Mouse (Mus musculus): Measurements from ENCODE around the gene Tlr4.

The Tlr4 gene

DNA sequence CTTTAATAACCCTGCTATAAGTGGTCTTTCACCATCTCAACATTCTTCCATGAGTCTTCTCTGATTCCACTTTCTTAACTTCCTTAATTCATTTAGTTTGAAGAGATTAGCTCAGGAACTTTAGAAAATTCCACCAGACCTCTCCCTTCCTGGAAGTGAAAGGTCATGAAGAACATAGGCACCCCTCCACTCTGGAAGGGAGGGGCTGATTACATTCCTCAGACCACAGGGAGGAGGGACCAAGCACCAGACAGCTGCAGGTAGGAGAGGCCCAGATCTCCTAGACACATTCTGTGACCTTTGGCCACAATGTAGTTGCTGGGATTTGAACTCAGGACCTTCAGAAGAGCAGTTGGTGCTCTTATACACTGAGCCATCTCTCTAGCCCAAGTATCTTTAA is 72.7 kb downstream of the Tlr4 start:
- no peak for DNase-seq (ENCODE audit: low spot score)

DNA sequence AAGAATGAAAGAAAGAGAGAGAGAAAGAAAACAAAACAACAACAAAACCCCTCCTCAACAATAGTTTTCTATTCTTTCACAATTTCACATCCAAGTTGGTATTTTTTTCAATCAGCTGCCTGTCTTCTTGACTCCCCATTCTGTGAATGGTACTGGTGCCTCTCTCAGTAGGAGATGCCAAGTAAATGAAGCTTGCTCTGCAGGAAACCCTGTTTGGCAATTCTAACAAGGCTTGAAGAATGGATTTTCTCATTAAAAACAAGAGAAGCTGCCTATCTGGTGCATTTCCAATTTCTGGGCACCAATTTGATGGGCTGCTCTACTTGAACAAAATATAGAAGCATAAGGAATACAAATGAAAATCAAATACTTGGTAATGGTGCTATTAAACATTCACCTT is 74.1 kb downstream of the Tlr4 start:
- DNase-seq (ENCODE audit: low spot score): no peak

DNA sequence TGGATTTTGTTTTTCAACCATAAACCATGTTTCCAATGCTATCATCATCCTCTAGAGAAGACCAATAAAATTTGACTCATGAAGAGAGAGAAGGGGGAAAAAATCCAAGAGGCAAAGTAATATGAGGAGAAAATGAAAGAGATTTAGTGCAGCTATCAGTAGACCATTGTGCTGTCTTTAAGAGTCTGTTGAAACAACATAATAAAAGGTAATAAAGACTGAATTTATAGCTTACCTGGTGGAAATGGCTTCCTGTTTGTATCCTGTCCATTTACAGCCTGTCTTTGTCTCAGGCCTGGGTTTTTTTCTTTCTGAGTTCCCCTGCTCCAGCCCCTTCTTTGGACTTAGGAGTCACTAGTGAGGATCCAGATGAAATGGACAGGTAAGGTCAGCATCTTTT is 81.0 kb downstream of the Tlr4 start:
- no peak for DNase-seq (ENCODE audit: low spot score)

DNA sequence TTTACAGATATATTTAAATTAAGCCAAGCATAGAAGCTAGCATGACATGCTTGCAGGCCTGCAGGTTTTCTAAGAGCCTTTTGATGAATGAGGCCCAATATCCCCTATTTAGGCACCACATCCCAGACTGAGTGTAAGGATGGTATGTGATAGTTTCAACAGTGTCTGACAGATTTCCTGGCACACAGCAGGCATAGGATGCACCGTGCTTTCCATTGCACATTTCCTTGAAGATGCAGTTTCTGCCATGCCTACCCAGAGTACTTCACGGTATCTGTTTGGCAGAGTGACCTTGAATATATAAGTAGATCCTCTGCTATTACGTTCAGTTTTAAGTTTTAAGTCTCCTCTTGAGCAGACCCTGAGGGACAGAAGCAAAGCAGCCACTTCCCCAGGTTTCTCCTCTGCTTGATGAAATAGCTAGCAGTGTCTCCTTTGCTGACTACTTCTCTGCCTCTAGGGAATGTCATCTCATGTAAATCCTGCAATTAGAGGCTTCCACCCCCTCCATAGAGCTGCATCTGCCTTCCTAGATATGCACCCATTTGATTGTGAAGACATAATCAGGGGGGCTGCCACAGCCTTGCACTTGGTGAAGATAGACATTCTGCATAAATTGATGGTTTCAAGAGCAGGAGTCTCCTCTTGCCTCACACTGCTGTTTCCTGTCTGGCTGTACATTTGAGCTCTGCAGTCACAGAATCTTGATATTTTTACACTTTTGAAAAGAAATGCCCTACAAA is 92.4 kb downstream of the Tlr4 start:
- no peak for DNase-seq (ENCODE audit: low spot score)

GRCm38 (mm10) chr4:66923616-66924276 is 96.4 kb downstream of the Tlr4 start:
- no peak for DNase-seq (ENCODE audit: low spot score)

GRCm38 (mm10) chr4:66926066-66926465 is 98.7 kb downstream of the Tlr4 start:
- no peak for DNase-seq (ENCODE audit: low spot score)

DNA sequence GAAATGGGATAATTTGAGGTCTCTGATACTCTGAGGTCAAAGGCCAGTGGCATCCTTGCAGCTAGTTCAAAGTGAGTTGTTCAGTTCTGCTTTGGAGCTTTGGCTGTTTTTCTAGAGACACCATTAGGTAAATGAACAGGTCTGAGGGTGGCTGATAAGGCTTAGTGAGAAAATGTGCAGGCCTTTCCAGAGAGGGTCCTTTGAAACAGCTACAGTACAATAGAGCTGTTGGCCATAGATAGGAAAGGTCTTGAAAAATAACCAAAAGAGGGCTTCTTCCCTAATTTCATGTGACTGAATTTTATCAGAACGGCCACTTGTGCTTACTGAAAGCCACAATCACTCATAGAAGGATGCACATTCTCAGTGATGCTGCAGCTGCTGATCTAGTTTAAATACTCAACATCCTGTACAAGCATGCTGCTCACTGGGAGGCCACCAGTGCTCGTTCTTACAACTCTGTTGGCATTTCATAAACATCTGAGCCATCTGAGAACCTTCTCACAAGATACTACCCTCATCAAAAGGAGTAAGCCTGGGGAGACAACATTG is 100.2 kb downstream of the Tlr4 start:
- no peak for DNase-seq (ENCODE audit: low spot score)

GRCm38 (mm10) chr4:66938489-66939061 is 111.2 kb downstream of the Tlr4 start:
- DNase-seq (ENCODE audit: low spot score): no peak

DNA sequence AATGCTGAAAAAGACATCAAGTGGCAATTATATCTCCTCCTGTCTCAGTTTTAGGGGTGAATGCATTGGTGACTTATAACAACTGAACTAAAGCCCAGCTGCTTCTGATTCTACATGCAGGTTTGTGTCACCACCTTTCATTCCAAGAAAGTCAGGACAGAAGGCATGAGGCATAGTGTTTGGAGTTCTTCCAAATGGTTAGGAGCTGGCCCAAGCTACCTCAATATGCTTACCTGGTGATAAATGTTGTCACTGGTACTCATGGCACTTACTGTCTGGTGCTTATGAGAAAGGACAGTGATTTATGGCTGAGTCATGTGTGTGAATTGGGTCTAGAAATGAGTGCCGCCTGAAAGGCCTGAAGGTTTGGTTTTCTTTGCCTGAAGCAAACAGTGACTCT is 114.5 kb downstream of the Tlr4 start:
- DNase-seq (ENCODE audit: low spot score): no peak

GRCm38 (mm10) chr4:66943699-66944098 is 116.3 kb downstream of the Tlr4 start:
- no peak for DNase-seq (ENCODE audit: low spot score)

DNA sequence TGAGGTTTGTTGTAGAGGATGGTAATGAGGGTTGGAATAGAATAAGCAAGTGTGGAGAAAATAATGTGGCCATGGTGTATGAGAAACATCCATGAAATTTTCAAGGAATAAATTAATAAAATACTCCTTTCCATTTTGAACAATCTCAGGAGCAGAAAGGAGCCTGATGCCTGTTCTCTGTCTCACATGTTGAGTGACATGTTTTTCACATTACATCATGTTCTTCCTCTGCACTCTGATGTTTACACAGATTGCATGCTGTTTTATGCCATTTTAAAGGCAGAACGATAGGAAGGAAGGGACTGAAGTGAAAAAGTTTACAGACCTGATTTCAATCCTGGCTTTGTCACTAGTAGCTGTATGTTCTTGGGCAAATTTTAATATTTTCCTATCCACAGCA is 120.3 kb downstream of the Tlr4 start:
- no peak for DNase-seq (ENCODE audit: low spot score)

GRCm38 (mm10) chr4:66974918-66975317 is 147.5 kb downstream of the Tlr4 start:
- no peak for DNase-seq (ENCODE audit: low spot score)

Data from lung, postnatal 25 days (tissue).